Mouse (Mus musculus) thymus, adult 18-20 months (tissue): ENCODE data around the gene Rgs6.

Experiments
- DNase-seq, 2 experiments: peaks; one replicate each; pipeline ENCODE4 v3.0.0; 2022; ENCODE audit warnings: mixed read lengths in 2 of 2

Rgs6 gene

DNA sequence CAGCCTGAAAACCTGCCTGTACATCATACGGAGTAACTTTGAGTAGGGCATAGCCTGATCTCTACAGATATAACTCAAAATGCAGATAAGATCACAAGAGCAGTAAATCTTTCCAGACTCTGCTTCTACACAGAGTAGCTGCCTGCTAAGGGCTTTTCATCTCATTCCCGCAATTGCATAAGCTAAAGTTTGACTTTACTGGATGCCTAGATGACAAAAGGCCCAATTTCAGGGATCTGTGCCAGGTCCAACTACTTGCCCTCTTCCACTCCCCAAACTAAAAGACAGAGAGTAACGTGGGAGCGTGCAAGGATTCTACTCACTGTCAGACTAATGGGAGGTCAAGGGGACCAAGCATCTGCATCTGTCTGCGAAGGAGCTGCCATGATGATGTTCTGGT, 292.6 kb downstream of the Rgs6 start:
- DNase-seq, result no peak

DNA sequence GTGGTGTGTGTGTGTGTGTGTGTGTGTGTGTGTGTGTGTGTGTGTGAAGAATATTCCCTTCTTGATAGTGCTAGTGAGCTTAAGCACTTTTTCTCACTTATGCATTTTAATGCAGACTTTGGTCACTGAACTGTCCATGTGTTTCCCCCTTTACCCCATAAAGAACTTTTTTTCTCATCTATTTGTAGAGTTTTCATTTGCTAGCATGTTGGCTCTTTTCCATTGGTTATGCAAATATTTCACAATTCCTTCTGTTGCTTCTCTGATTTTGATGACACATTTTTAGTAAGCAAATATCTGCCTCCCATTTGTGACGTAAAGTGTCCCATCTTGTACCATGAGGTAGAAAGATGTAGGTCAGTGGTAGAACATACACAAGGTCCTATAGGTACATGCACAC, 295.0 kb downstream of the Rgs6 start:
- DNase-seq, result no peak

DNA sequence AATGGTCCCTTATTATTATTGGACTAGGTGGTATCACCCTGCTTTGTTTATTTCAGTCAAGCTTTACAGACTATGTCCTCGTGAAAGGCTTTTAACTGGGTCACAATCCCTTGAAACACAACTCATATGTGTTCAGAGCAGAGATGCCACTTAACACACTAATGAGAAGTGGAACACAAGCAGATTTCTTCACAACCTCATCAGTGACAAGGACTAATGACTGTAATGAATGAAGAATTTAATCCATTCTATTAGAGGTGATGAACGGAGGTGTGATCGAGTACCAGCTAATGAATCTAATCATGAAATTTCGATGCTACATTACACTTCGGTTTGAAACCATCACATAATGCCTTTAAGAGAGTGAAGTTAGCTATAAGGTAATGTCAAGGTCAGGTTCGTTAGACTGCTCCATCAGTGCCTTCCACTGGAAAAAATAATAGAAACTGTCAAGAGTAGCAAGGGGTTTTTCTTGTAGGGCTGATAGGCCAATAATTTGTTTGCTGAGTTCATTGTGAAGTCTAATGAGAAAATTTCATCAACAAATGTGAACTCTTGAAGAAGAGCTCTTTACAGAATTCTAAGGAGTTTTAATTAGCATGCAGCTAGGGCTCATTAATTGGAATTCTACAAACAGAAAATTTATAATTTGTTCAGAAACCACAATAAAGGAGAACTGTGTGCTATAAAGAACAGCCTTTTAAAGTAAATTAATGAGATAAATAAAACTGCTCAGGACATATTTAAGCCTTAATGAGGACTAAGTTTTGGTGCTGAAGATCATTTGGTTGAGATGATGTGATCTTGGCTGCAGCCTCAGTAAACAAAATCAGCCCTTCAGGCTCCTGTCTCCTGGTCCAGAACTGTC, 307.1 kb downstream of the Rgs6 start:
- DNase-seq, result no peak

DNA sequence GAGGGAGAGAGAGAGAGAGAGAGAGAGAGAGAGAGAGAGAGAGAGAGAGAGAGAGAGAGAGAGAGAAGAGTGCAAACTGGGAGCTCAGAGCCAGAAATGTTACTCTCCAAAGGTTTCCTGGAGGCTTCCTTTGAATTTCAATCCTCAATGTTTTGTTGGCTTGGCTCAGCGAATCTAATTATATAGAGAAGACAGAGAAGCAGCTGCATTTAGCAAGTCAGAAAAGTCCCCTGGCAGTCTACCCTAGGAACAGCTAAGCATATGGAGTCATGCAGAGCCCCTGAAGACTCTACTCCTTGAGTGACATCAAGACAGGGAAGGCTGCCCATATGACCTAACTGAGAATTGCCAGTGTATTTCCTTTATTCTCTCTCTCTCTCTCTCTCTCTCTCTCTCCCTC, 317.7 kb downstream of the Rgs6 start:
- no peak for DNase-seq

DNA sequence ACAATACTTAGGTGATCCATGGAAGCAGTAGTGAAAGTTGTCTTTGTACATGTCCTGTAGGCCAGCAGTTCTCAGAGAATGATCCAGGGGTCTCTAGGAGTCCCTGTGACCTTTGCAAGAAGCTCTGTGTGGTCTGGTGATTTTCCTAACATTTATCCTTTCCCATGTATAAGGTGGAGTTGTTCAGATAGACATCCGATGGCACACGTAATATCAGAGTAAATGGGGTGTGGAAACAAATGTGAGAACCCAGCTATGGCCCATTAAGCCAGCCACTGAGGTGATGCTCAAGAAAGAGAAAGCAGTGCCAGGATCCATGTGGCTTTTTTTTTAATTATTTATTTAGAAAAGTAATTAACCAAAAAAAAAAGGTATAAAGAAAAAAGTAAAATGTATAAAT, 322.8 kb downstream of the Rgs6 start:
- no peak for DNase-seq

DNA sequence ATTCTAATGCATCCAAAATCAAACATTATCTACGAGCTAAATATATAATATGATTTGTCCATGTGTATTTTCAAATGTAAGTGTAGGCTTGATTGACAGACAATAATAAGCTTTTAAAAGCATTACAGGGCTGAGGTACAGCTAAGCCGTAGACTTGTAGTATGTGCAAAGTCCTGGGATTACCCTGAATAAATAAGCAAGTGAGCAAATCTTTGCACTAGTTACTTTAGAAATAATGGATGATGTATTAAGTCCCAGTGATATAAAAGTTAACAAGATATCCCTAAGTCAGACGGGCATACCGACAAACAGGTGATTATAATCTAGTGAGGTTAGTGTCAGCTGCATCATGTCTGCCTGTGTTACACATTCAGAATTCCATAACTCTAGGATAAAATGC, 326.0 kb downstream of the Rgs6 start:
- no peak for DNase-seq

DNA sequence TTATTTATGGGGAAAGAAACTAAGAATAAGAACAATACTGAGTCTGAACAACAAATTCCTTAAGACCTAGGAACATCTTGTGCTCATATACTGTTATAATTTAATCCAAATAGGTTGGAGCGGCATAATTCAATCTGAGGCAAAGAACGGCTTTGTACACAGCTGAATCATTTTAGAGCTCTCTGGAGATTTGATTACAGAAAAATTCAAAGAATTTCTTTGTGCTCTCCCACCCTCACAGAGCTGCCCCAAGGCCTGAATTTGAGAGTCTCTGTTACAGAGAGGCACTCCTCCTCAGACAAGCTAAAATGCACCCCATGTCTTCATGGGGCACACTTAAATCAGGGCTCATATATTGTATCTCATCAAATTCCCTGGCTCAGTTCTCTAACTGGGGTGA, 332.1 kb downstream of the Rgs6 start:
- no peak for DNase-seq

DNA sequence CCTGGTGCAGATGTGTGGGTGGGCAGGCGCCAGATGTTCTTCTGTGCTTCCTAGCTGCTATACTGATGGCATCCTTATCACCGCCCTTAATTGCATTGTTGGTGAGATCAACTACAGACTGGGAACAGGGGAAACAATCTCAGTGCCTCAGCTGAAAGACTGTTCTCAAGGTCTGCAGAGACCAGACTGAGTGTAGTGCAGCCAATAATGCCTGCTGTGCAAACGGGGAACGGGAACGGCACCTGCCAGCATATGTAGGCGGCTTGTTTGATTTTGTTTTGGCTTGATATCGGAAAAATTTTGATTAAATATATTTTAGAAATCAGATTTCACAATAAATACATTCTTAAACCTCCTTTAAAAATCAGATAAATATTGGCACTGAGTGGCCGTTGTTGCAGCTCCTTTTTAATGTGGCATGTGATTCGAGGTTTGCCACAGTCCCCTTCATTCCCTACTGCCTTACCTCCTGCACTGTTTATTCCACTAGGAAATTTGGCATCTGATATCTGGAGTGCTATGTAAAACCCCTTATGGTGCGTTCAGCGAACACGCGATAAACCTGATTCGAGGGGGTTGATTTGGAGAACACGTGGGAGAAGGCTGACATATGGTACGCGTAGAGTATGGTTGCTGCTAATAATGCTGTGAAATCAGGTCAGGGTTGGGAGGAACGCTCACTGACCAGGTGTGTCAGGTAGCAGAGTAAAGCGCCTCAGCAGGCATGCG, 333.4 kb downstream of the Rgs6 start:
- DNase-seq, result no peak

DNA sequence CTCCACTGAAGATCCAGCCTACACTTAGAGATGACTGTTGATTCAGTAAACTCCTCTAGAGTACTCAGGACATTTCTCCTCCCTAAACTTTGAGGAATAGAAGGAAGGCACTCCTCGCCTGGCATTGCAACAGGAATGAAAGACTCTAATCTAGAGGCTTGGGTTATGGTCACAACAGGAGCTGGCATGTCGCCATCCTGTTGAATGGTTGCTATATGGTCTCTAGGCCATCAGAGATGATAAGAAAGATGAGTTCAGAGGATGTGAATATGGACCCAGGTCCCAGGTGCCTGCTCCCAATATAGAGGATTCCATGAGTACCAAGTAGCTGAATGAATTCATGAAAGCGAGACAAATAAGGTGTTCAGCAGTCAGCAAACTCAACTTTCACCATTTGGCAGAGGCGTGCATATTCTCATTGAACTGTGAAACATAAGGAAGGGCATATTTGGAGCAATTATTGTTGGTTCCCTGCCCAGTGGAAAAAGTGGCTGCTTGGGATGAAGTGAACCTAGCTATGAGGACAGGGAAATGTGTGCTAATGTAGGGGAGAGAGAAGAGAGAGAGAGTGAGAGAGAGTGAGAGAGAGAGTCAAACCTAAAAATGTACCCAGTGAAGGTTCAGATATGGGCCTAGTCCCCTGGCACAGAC, 334.9 kb downstream of the Rgs6 start:
- no peak for DNase-seq

DNA sequence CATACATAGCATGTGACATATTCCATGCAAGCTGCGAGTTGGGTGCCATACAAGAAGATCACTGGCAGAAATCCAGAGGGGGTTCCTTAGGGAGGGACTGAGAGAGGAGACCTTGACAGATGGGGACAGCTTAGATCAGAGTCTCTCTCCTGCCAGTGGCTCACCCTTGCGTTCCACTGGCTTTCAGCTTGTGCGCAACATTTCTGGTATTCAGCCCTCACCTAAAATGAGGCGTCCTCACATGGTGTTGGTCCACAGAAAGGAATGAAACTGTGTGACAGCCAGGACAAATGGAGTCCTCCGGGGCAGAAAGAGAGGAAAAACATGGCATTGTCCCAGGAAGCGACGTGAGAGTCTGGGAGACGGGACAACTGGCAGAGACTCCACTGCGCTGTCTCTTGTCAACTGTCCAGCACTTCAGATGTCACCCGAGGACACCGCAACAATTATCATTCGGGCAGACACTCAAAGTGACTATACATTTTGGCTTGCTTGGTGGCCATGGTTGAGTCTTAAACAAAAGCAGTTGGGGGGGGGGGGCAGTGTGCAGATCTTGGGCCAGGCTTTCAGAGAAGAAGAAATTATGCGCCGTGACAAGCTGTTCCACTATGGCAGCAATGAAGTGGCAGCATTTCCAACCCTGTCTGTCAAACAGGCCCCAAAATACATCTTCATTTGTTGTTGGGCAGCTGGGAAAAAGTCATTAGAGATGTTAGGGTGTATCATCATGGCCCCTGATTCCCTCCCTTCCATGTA, 344.8 kb downstream of the Rgs6 start:
- no peak for DNase-seq

DNA sequence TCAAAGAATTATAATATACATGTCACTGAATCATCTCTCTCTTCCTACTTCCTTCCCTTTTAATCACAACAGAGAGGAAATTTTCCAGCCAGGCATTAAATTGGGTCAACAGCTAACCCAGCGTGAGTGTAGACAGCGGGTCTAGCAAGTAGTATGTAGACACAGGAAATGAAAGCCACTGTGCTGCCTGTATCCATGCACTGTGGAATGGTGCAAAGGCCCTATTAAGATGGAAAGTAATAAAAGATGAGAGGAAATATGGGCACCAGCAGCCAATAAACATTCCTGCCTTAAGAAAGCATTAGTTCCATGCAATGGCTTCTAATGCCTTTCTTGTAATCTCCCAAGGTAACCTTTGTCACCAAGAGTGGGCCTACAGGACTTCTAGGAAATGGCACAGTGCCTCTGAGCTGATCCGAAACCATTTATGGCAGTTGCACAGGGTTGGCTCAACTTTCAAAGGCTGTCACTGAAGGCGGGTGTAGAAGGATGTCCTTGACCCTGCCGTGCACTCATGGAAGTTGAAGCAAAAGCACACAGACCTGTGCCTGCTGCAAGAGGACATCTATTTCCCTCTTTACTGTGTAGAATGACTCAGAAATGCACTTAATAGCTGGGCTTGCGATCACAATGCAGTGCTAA, 347.1 kb downstream of the Rgs6 start:
- no peak for DNase-seq

DNA sequence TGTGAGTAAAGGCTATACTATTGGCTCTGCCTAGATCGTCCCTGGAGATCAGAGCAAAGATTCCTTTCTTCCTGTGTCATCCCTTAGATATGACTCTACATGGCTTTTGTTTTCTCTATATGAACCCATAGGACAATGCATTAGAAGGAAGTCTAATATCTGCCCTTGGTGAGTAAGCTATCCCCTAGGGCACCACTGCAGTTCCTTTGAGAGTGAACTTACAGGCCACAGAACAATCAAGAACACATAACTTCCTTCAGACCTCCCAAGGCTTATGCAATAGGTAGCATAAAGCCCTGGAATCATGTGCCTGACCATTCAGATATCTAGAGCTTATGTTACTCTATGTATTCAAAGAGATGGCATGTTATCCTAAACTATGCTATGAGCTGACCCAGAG, 347.7 kb downstream of the Rgs6 start:
- no peak for DNase-seq

DNA sequence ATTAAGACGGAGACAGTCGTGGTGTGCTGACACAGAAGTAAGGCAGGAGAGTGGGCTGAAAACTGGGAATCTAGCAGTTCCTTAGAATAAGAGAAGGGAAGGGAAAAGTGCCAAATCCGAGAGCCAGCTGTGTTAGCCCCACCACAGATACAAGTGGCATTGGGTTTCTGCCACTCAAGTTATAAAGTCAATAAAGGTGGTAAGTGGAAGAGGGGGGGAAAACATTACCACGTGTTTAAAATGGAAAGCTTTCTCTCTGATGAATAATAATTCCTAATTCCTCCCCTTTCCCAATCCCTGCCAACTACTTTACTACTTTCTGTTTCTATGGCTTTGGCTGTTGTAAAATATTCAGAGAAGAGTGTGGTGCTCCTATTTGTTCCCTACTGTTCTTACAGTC, 352.4 kb downstream of the Rgs6 start:
- DNase-seq, result no peak

DNA sequence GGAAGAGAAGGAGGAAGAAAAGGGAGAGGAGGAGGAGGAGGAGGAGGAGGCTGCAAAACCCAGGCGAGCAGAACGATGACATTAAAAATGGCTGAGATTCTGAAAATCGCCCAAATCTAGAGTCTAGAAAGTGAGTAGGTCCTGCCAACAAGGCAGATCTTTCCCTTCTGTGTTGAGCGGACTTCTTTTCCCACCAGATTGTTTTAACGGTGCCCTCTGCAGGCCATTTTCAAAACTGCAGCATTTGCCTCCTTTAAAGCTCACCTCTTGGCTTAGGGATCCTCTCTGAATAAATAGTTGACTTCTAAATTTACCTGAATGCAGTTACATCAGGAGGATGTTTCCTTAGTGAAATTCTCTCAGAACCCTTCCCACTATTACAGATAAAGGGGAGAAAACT, 358.4 kb downstream of the Rgs6 start:
- peak in 1 of 2 experiments; percentile 14 for DNase-seq

DNA sequence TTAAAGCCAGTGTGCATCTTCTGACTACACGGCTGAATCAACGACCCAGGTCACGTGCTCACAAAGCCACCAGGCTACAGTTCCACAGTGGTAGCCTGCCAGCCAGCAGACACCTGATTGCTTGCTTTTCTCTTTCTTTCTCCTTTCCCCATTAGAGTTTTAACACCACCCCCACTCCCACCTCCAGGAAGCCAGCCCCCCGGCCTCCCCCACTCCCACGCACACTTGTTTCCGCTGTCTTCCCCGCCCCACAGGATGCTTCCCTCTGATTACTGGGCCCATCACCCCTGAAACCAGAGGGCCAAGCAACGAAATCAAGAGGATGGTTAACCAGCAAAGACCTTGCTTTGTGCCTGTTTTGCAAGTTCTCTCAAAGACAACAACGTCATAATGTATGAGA, 373.0 kb downstream of the Rgs6 start:
- DNase-seq, result peak; percentile 26 to 47

DNA sequence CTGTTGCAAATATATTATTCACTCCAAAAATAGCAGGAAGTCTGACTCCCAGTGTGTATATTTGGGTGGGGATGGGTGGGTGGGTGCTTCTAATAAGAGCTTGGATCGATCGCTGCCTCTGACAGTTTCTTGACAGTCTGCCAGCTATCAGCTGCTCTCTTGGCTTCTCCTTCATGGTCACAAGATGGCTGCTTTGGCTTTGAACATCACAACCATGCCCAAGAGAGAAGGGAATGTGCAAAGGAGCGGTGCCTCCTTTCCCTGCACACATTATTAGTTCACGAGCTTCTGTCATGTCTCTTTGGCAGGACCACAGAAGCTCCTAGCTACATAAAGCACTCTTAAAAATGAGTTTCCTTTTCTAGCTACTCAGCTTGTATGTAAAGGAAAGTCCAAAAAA, 373.8 kb downstream of the Rgs6 start:
- no peak for DNase-seq

DNA sequence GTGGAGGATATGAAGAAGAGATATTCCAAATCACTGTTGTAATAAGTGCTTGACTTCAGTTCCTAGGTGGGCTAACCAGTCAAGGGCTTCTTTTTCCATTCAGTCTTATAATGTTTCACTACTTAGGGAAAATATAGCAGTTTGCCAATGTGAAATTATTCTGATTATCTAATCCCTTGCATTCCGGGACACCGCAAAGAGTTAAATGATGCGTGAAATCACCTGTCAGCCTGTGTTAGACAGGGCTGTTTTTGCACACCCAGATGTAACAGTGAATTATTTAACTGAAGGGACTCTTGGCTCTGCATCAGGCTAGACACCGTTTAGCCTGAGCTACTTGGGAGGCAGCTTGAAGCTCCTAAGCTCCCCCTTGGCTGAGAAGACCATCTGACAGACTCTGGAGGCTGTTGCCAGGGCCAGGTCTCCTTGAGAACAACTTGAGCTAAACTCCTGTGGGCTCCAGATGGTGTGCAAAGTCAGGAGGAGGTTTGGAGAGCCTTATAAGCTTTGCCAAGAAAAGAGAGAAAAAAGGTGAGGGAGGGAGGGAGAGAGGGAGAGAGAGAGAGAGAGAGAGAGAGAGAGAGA, 382.5 kb downstream of the Rgs6 start:
- DNase-seq, result no peak

DNA sequence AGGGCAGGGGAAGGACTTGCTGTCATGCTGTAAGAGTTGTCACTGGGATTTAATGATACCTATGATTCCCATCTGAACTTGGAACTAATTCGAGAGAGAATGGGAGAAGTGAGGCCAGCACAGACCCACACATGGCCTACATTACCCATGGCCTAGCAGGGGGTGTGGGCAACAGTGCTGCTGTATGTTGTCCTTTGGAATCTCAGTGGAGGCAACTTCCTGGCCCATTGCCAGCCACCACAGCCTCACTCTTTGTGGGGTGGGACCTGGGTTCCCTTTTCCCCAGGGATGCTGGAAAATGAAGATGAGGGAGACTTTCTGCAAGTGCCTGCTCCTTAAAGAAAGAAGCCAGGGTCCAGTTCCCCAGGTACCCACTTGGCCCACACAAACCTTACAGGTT, 383.1 kb downstream of the Rgs6 start:
- DNase-seq, result no peak

DNA sequence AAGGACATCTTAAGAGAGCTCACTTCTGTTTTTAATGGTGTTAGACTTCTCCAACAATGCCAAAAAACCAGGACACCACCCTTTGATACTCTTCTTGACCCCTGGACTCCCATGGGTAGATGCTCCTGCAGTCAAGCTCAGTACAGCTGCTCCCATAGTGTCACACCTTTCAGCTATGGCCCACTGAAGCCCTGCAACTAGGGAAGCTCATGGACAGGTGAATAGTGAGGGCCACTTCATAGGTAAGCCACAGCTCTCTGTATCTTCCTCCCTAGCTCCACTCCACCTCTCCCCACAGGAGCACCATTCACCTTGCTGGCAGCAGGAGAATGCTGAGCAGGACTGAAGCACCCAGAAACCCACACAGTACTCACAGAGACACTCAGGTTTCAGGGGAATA, 384.6 kb downstream of the Rgs6 start:
- DNase-seq, result no peak

DNA sequence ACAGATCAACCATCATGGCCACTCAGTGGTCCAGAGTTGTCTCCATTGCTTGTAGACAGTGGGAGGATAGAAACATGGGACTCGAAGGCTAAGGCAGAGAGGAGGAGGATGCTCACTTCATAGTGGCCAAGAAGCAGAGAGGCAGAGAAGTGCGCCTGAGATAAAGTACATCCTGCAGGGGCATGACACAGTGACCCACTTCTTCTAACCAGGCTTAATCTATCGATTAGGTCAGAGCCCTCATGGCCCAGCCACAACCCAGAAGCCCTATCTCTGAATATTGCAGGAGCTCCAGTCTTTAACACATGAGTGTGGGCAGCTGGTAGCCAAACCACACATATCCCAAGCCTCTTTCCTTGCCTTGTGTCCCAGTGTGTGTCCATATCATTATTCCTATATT, 385.7 kb downstream of the Rgs6 start:
- DNase-seq, result no peak

DNA sequence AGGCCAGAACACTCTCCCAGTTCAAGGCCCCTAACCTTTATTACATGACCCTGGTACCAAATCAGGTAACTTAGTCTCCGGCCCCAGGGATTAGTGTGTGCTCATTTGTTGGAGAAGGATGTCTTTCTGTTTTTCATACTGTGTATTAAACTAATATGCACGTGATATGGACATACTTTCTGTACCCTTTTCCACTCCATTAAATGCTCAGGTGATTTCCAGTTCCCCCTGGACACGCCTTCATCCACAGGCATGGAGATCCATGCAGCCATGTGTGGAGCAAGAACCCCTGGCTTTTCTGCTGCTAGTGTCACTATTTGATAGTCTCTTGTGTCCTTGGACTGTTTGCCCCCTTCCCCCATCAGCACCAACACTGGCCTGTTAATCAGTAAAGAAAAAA, 390.2 kb downstream of the Rgs6 start:
- no peak for DNase-seq

DNA sequence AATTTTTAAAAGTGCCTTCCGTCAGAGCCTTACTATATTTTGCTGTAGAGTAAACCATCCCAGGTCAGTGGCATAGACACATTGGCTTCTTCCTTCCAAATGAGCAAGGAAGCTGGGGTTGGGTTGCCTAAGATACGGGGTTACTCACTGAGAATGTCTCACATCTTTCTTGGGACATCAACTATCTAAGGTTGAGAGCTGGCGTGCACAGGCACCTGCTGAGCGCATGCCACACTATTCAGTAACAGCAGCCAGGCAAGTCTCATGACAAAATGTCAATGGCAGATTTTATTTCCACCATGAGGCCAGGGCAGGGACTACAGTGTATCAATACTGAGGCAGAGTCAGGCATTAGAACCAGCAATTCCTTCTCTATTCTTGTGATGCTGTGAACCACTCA, 394.6 kb downstream of the Rgs6 start:
- no peak for DNase-seq
